Mouse (Mus musculus) urinary bladder, postnatal 25 days (tissue): ENCODE data around the gene Ncam1.

Source experiments
- DNase-seq: peaks from one replicate; pipeline ENCODE4 v3.0.0; 2022; ENCODE audit warnings: low spot score

Gene Ncam1

GRCm38 (mm10) chr9:49798806-49799205 is at the start of gene Ncam1:
Gene Ncam1 (minus strand): TSS chr9:49798925.
- DNase-seq, result peak; percentile 55

GRCm38 (mm10) chr9:49834013-49834412 is 35.3 kb upstream of the Ncam1 start:
- DNase-seq, result no peak

GRCm38 (mm10) chr9:49827671-49828070 is 28.9 kb upstream of the Ncam1 start:
- DNase-seq, result no peak

GRCm38 (mm10) chr9:49816115-49816650 is 17.5 kb upstream of the Ncam1 start:
- DNase-seq, result no peak

GRCm38 (mm10) chr9:49814442-49814841 is 15.7 kb upstream of the Ncam1 start:
- no peak for DNase-seq

GRCm38 (mm10) chr9:49803222-49803621 is 4.5 kb upstream of the Ncam1 start:
- DNase-seq, result no peak

- peak; percentile 20 for DNase-seq
Observed at GRCm38 (mm10) chr9:49797821-49798571, 729 bp downstream of the Ncam1 start.

- DNase-seq, result no peak
Observed at GRCm38 (mm10) chr9:49797508-49797820, 1.3 kb downstream of the Ncam1 start.

- DNase-seq, result peak; percentile 23
Observed at GRCm38 (mm10) chr9:49796618-49797507, 1.9 kb downstream of the Ncam1 start.

GRCm38 (mm10) chr9:49795881-49796280 is 2.8 kb downstream of the Ncam1 start:
- no peak for DNase-seq

- DNase-seq, result no peak
Observed at GRCm38 (mm10) chr9:49793987-49794550, 4.7 kb downstream of the Ncam1 start.

- DNase-seq, result no peak
Observed at GRCm38 (mm10) chr9:49793241-49793640, 5.5 kb downstream of the Ncam1 start.

- DNase-seq, result no peak
Observed at GRCm38 (mm10) chr9:49792646-49793045, 6.1 kb downstream of the Ncam1 start.

- no peak for DNase-seq
Observed at GRCm38 (mm10) chr9:49781016-49781772, 17.5 kb downstream of the Ncam1 start.

- no peak for DNase-seq
Observed at GRCm38 (mm10) chr9:49777015-49777637, 21.6 kb downstream of the Ncam1 start.

GRCm38 (mm10) chr9:49766634-49767033 is 32.1 kb downstream of the Ncam1 start:
- DNase-seq, result no peak

- DNase-seq, result no peak
Observed at GRCm38 (mm10) chr9:49760571-49760970, 38.2 kb downstream of the Ncam1 start.

GRCm38 (mm10) chr9:49758436-49758835 is 40.3 kb downstream of the Ncam1 start:
- DNase-seq, result no peak

GRCm38 (mm10) chr9:49757986-49758385 is 40.7 kb downstream of the Ncam1 start:
- no peak for DNase-seq

- no peak for DNase-seq
Observed at GRCm38 (mm10) chr9:49757582-49757981, 41.1 kb downstream of the Ncam1 start.

GRCm38 (mm10) chr9:49756725-49757124 is 42.0 kb downstream of the Ncam1 start:
- no peak for DNase-seq
